Mouse (Mus musculus): ENCODE measurements around the gene Hspb2.
A peak's percentile ranks its signal among the peaks of the same experiment; 100 is the strongest.

Hspb2 gene

GRCm38 (mm10) chr9:50752054-50752602 lies at the start of gene Hspb2:
Gene Hspb2, minus strand, starts transcription at chr9:50752354.
- no peak for DNase-seq (ENCODE audit: low read depth, low spot score)

- DNase-seq (ENCODE audit: low read depth, low spot score), result peak; percentile 66
Measured at GRCm38 (mm10) chr9:50800985-50801384, 48.8 kb upstream of the Hspb2 start.

GRCm38 (mm10) chr9:50798368-50798767 lies 46.2 kb upstream of the Hspb2 start:
- no peak for DNase-seq (ENCODE audit: low read depth, low spot score)

GRCm38 (mm10) chr9:50797641-50798040 lies 45.5 kb upstream of the Hspb2 start:
- DNase-seq (ENCODE audit: low read depth, low spot score), result no peak

GRCm38 (mm10) chr9:50796776-50797175 lies 44.6 kb upstream of the Hspb2 start:
- no peak for DNase-seq (ENCODE audit: low read depth, low spot score)

- DNase-seq (ENCODE audit: low read depth, low spot score), result no peak
Measured at GRCm38 (mm10) chr9:50795266-50795665, 43.1 kb upstream of the Hspb2 start.

- peak; percentile 61 for DNase-seq (ENCODE audit: low read depth, low spot score)
Measured at GRCm38 (mm10) chr9:50782155-50782554, 30.0 kb upstream of the Hspb2 start.

- no peak for DNase-seq (ENCODE audit: low read depth, low spot score)
Measured at GRCm38 (mm10) chr9:50776162-50776760, 24.1 kb upstream of the Hspb2 start.

GRCm38 (mm10) chr9:50775662-50776126 lies 23.5 kb upstream of the Hspb2 start:
- DNase-seq (ENCODE audit: low read depth, low spot score), result peak; percentile 23

GRCm38 (mm10) chr9:50774991-50775612 lies 22.9 kb upstream of the Hspb2 start, which contains the start of the genes Alg9 and 1110032A03Rik:
Gene Alg9, plus strand, starts transcription at chr9:50775019.
Gene 1110032A03Rik, minus strand, starts transcription at chr9:50775520.
- peak; percentile 90 for DNase-seq (ENCODE audit: low read depth, low spot score)

GRCm38 (mm10) chr9:50774026-50774462 lies 21.9 kb upstream of the Hspb2 start:
- DNase-seq (ENCODE audit: low read depth, low spot score), result no peak

- DNase-seq (ENCODE audit: low read depth, low spot score), result no peak
Measured at GRCm38 (mm10) chr9:50770011-50770410, 17.9 kb upstream of the Hspb2 start.

GRCm38 (mm10) chr9:50768107-50769002 lies 16.2 kb upstream of the Hspb2 start, which contains the start of gene Fdxacb1:
Gene Fdxacb1, plus strand, starts transcription at chr9:50768236.
- DNase-seq (ENCODE audit: low read depth, low spot score), result peak; percentile 99

- DNase-seq (ENCODE audit: low read depth, low spot score), result no peak
Measured at GRCm38 (mm10) chr9:50767531-50768106, 15.5 kb upstream of the Hspb2 start.

- no peak for DNase-seq (ENCODE audit: low read depth, low spot score)
Measured at GRCm38 (mm10) chr9:50763331-50763730, 11.2 kb upstream of the Hspb2 start.

GRCm38 (mm10) chr9:50761520-50762243 lies 9.5 kb upstream of the Hspb2 start:
- no peak for DNase-seq (ENCODE audit: low read depth, low spot score)

- DNase-seq (ENCODE audit: low read depth, low spot score), result no peak
Measured at GRCm38 (mm10) chr9:50756711-50757110, 4.6 kb upstream of the Hspb2 start.

- no peak for DNase-seq (ENCODE audit: low read depth, low spot score)
Measured at GRCm38 (mm10) chr9:50753947-50754346, 1.8 kb upstream of the Hspb2 start.

GRCm38 (mm10) chr9:50752784-50753615 lies 846 bp upstream of the Hspb2 start:
- no peak for DNase-seq (ENCODE audit: low read depth, low spot score)

GRCm38 (mm10) chr9:50751323-50751722 lies 831 bp downstream of the Hspb2 start, which contains the start of gene Cryab:
Gene Cryab, plus strand, starts transcription at chr9:50751325.
- no peak for DNase-seq (ENCODE audit: low read depth, low spot score)

All from CD4-positive helper T cell, adult 2 months (primary cell).